Mouse (Mus musculus) hindbrain, embryonic 16.5 days (tissue): ENCODE results near the gene Cldnd2. TPM values are rescaled to one million over a fixed set of nuclear protein-coding genes. Genes with fewer than 3 reads are reported as not detected.

Source experiments
- ATAC-seq: fragments of 200-750 bp; cut with Nextera tagmentation; 2 replicates; pipeline ENCODE4 v1.8.0; 2017; ENCODE audit warnings: moderate TSS enrichment, moderate library complexity
- H3K27ac ChIP-seq: fragments of 300-500 bp; sonication (generic); 2 replicates; pipeline ENCODE4 v1.5.1; 2014; ENCODE audit warnings: low read depth, mild to moderate bottlenecking, control low read depth, low read length, moderate library complexity
- H3K27me3 ChIP-seq: fragments of 300-500 bp; sonication (generic); replicated peaks from 2 replicates; pipeline ENCODE4 v1.6.1; 2014; ENCODE audit warnings: low read length; ENCODE audit not compliant: control insufficient read depth, insufficient read depth
- H3K36me3 ChIP-seq: fragments of 300-500 bp; sonication (generic); 2 replicates; pipeline ENCODE4 v1.6.1; 2014; ENCODE audit warnings: mild to moderate bottlenecking, low read length, moderate library complexity, mixed read lengths; ENCODE audit not compliant: control insufficient read depth, insufficient read depth
- H3K4me1 ChIP-seq: fragments of 300-500 bp; sonication (generic); 2 replicates; pipeline ENCODE4 v1.6.1; 2014; ENCODE audit warnings: low read depth, low read length; ENCODE audit not compliant: control insufficient read depth, insufficient read depth
- H3K4me2 ChIP-seq: fragments of 300-500 bp; sonication (generic); 2 replicates; pipeline ENCODE4 v1.6.1; 2014; ENCODE audit warnings: mild to moderate bottlenecking, low read length, control low read depth, moderate library complexity
- H3K4me3 ChIP-seq: fragments of 300-500 bp; sonication (generic); 2 replicates; pipeline ENCODE4 v1.5.1; 2014; ENCODE audit warnings: mild to moderate bottlenecking, low read length, control low read depth, moderate library complexity
- H3K9ac ChIP-seq: fragments of 300-500 bp; sonication (generic); 2 replicates; pipeline ENCODE4 v1.6.1; 2014; ENCODE audit warnings: low read depth, mild to moderate bottlenecking, control low read depth, low read length, moderate library complexity
- H3K9me3 ChIP-seq: fragments of 300-500 bp; sonication (generic); 2 replicates; pipeline ENCODE4 v1.6.1; 2014; ENCODE audit warnings: mild to moderate bottlenecking, low read length, moderate library complexity; ENCODE audit not compliant: control insufficient read depth
- WGBS: fragments of 180-500 bp; shearing (Covaris S2); extraction: QIAGEN DNeasy Blood & Tissue Kit; methylation state at CpG from one replicate; pipeline ENCODE4 v1.1.7; 2014; 5-methylcytosine and 5-hydroxymethylcytosine counted together
- polyA plus RNA-seq: library from polyadenylated mRNA; unstranded; fragments of >200 nt; fragmentation: Nextera tagmentation; extraction: Ambion mirVana; gene quantifications from 2 replicates; pipeline ENCODE4 v1.2.1, GENCODE M21; 2015

Cldnd2 gene
- polyA plus RNA-seq, 1 experiment from 2014 or later, result not detected

DNA sequence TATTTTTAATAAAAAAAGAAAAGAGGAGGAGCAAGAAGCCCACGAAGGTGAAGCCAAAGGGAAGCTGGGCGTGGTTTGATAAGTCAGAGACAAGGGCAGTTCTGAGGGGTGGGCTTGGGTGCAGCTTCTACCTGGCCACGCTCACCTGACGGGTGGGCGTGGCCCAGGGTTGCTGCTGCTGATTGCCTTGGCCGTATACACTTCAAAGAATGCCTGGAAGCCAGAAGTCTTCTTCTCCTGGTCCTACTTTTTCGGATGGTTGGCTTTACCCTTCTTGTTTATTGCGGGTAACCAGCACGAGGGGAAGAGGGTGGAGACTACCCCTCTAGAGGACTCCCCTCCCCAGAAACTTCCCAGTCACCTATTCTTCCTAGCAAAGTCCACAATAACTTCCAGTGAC lies 2.1 kb downstream of the Cldnd2 start:
- no peaks in the 10 kb centered on the region for H3K27me3 ChIP-seq
- peak overlapping the region; percentile 93 for H3K27ac ChIP-seq
- H3K36me3 ChIP-seq, result no peaks in the 10 kb centered on the region
- peak overlapping the region; percentile 77 for H3K9ac ChIP-seq
- 13% methylated on average over 9 of the region's 9 CpGs for WGBS
- peaks cover 18% of the 10 kb centered on the region for H3K4me1 ChIP-seq
- H3K4me2 ChIP-seq, result peak overlapping the region; percentile 94
- H3K9me3 ChIP-seq, result no peaks in the 10 kb centered on the region
- peak overlapping the region; percentile 61 for H3K4me3 ChIP-seq
- 0 out of 2 replicates have a peak, but pooled peaks have one; percentile 1 for ATAC-seq

DNA sequence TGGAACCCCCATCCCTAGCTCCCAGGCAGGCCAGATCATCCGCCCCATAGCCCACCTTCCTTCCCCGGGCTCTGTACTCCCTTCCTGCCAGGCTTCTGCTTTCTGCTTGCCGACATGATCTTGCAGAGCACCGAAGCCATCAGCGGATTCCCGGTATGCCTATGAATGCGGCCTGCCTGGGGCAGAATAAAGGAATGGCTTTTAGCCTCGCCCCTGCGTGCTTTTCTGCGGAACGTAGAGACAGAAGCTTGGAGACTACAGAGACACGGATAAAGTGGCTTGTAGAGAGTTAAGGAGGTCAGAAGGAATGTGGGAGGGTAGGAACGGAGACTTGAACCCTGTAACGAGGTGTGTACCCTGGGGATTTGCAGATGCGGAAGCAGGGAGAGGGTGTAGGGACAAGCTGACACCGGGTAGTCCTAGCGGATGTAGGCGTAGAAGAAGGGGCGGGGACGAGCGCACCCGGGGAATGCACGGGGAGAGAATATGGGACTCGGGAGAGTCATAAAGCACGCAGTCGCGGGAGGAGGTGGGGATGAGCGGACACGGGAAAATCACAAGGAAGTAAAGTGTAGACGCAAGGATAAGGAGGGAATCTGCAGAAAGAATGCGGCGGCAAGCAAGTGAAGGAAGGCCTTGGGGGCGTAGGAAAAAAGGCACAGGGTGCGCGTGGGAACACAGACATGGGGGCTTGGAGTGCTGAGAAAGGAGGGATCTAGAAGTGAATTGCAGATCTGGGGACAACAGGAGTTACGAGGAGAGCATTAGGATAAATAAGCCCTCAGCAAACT lies 2.7 kb downstream of the Cldnd2 start:
- Histone ChIP-seq H3K36me3 (no peaks in the 10 kb centered on the region), H3K27me3 (no peaks in the 10 kb centered on the region), H3K27ac (peak overlapping the region; percentile 93), H3K9me3 (no peaks in the 10 kb centered on the region), H3K4me2 (peak overlapping the region; percentile 94), H3K4me3 (peak overlapping the region; percentile 61), H3K4me1 (peaks cover 18% of the 10 kb centered on the region), H3K9ac (peak overlapping the region; percentile 77)
- peak; percentile 83 for ATAC-seq
- whole genome bisulfite sequencing, result under 1% methylated on average over 36 of the region's 36 CpGs

GRCm38 (mm10) chr7:43443917-43444293 lies 3.3 kb downstream of the Cldnd2 start, which contains the start of the genes Etfb and Gm45233:
Gene Etfb (plus strand): TSS chr7:43444083.
Gene Gm45233 (plus strand): TSS chr7:43444128.
- 0% methylated on average over 27 of the region's 27 CpGs for WGBS
- peak within 1 kb of the TSS; percentile 77 for H3K9ac ChIP-seq
- no peaks in the 10 kb centered on the region for H3K9me3 ChIP-seq
- no peaks in the 10 kb centered on the region for H3K27me3 ChIP-seq
- H3K27ac ChIP-seq, result peak within 1 kb of the TSS; percentile 93
- no peaks in the 10 kb centered on the region for H3K36me3 ChIP-seq
- H3K4me1 ChIP-seq, result peaks cover 18% of the 10 kb centered on the region
- H3K4me3 ChIP-seq, result peak within 1 kb of the TSS; percentile 61
- peak within 1 kb of the TSS; percentile 94 for H3K4me2 ChIP-seq
- ATAC-seq, result peak; percentile 98

DNA sequence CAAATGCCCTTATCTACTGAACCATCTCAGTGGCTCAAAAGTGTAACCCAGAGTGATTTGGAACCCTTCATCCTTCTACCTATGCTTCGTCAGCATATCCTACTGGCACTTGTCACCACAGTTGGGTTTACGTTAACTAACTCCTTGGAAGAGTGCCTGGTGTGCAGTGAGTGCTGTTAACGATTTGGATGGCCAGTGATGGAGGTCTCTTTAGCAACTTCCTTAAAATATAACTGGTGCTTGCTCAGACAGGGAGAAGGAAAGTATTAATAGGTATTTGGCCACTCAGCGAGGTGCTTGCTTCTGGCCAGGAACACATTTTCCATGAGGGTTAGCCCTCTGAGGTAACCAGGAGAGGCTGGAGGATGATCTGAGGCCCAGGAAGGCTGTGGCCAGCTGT lies 7.2 kb downstream of the Cldnd2 start:
- Histone ChIP-seq H3K27ac (no peak overlapping the region), H3K4me2 (no peak overlapping the region), H3K4me3 (no peak overlapping the region), H3K9ac (no peak overlapping the region), H3K4me1 (peaks cover 13% of the 10 kb centered on the region), H3K9me3 (no peaks in the 10 kb centered on the region), H3K27me3 (no peaks in the 10 kb centered on the region), H3K36me3 (peaks cover 6% of the 10 kb centered on the region)
- no peak for ATAC-seq
- 93% methylated on average over 4 of the region's 4 CpGs for WGBS

- Histone ChIP-seq H3K4me1 (peaks cover 10% of the 10 kb centered on the region), H3K4me3 (no peak overlapping the region), H3K9ac (no peak overlapping the region), H3K27me3 (no peaks in the 10 kb centered on the region), H3K4me2 (no peak overlapping the region), H3K36me3 (peaks cover 9% of the 10 kb centered on the region), H3K27ac (no peak overlapping the region), H3K9me3 (no peaks in the 10 kb centered on the region)
- 98% methylated on average over 2 of the region's 3 CpGs for WGBS
- no peak for ATAC-seq
Observed at GRCm38 (mm10) chr7:43448246-43448645, 7.7 kb downstream of the Cldnd2 start.

DNA sequence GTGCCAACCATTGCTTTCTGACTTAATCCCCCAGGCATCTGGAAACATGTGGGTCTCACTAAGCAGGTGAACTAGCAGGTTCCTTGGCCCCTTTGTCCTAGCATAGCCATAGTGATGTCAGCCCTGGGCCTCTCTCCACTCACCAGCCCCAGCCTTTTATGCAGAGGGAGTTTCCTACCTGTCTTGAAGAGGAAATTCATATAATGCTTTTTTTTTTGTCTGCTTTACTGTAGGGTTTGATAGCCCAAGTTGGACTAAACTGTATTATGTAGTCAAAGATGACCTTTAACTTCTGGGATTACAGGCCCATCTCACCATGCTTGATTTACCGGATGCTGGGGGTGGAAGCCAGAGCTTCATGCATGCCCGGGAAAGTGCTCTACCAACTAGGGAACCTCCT lies 9.2 kb downstream of the Cldnd2 start:
- Histone ChIP-seq H3K27ac (no peak overlapping the region), H3K36me3 (peaks cover 17% of the 10 kb centered on the region), H3K9me3 (no peaks in the 10 kb centered on the region), H3K4me1 (peaks cover 3% of the 10 kb centered on the region), H3K9ac (no peak overlapping the region), H3K4me3 (no peak overlapping the region), H3K27me3 (no peaks in the 10 kb centered on the region), H3K4me2 (no peak overlapping the region)
- WGBS, result 98% methylated on average over 2 of the region's 2 CpGs
- ATAC-seq, result no peak

DNA sequence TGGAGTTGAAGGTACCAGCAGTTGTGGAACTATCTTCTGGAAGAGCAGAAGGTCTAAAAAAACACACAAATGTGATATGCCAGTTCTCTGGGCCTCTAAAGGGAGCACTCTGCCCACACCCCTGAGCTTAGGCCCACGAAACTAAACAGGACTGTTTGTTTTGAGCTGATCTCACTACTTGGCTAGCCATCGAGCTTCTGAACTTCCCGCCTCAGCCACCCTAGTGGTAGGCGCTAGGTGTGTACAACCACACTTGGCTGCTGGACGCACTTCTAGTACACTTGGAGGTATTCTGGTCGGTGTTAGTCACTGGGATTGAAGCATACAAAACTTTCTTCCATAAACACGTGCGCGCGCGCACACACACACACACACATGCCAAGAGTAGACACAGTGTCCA lies 11.1 kb downstream of the Cldnd2 start:
- Histone ChIP-seq H3K4me3 (no peak overlapping the region), H3K4me1 (no peaks in the 10 kb centered on the region), H3K36me3 (peaks cover 25% of the 10 kb centered on the region), H3K27ac (no peak overlapping the region), H3K9me3 (no peaks in the 10 kb centered on the region), H3K9ac (no peak overlapping the region), H3K27me3 (no peaks in the 10 kb centered on the region), H3K4me2 (no peak overlapping the region)
- 94% methylated on average over 11 of the region's 11 CpGs for WGBS
- ATAC-seq, result no peak

DNA sequence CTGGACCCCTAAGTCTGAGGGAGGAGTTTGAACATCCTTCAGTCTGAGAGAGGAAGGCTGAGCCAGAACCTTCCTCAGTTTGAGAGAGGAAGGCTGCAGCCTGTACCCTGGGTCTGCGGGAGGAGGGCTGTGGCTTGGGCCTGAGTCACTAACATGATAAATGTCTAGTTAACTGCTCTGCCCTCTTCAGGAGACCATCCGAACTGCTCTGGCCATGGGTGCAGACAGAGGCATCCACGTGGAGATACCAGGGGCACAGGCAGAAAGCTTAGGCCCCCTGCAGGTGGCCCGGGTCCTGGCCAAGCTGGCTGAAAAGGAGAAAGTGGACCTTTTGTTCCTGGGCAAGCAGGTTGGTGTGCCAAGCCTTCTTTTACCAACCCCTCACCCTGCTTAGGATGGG lies 12.0 kb downstream of the Cldnd2 start:
- H3K27ac ChIP-seq, result no peak overlapping the region
- H3K4me1 ChIP-seq, result no peaks in the 10 kb centered on the region
- no peaks in the 10 kb centered on the region for H3K27me3 ChIP-seq
- ATAC-seq, result no peak
- no peak overlapping the region for H3K4me3 ChIP-seq
- H3K9me3 ChIP-seq, result no peaks in the 10 kb centered on the region
- WGBS, result 50% methylated on average over 4 of the region's 4 CpGs
- H3K36me3 ChIP-seq, result peaks cover 34% of the 10 kb centered on the region
- no peak overlapping the region for H3K4me2 ChIP-seq
- no peak overlapping the region for H3K9ac ChIP-seq

DNA sequence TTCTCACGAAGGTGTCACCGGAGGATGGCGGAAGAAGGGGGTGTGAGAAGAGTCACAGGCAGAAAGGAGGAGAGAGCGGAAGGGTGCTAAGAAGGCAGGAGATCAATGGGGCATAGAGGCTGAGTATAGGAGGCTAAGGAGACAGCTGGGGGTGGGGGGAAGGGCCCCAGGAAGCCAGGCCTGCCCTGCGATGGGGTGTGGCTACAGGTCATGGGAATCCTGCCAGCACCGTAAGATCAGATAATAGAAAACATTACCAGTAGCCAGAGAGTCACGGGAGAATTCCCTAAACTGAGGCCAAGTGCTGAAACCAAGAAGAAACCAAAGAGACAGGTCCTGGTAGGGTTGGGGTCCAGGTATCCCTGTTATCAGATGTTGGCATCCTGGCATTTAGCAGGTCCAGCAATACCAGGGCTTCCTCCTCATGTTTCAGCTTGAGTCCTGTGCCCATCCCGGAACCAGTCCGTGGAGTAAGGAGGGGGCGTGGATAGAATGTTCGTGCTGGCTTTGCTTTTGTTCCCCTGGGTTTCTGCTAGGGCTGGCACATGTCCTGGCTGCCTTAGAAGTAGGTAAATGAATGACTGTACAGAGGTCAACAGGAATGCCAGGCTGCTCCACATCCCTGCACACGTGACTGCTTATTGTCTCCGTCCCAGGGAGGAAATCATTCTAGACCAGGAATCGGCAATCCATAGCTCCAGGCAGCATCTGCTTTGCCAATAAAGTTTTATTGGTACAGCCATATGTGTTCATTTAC lies 13.2 kb downstream of the Cldnd2 start:
- H3K36me3 ChIP-seq, result peaks cover 36% of the 10 kb centered on the region
- 87% methylated on average over 14 of the region's 14 CpGs for WGBS

More for the DNA sequence above, 13.2 kb downstream of the Cldnd2 start:
- no peak overlapping the region for H3K4me3 ChIP-seq
- H3K4me1 ChIP-seq, result no peaks in the 10 kb centered on the region
- no peak overlapping the region for H3K4me2 ChIP-seq
- no peak for ATAC-seq
- no peak overlapping the region for H3K9ac ChIP-seq
- H3K27ac ChIP-seq, result no peak overlapping the region
- H3K9me3 ChIP-seq, result no peaks in the 10 kb centered on the region
- no peaks in the 10 kb centered on the region for H3K27me3 ChIP-seq
